Mouse (Mus musculus) fibroblast of lung, adult 2 months (primary cell): ENCODE results near the gene Pank3.
"Not testable (repeated sequence)": the region's sequence is repeated elsewhere in the genome, so short reads cannot be mapped to it uniquely, and the experiment has no call there.

Source experiments
- DNase-seq: peaks from one replicate; pipeline ENCODE4 v3.0.0-alpha.2; 2011; ENCODE audit warnings: low read depth

Pank3 gene

DNA sequence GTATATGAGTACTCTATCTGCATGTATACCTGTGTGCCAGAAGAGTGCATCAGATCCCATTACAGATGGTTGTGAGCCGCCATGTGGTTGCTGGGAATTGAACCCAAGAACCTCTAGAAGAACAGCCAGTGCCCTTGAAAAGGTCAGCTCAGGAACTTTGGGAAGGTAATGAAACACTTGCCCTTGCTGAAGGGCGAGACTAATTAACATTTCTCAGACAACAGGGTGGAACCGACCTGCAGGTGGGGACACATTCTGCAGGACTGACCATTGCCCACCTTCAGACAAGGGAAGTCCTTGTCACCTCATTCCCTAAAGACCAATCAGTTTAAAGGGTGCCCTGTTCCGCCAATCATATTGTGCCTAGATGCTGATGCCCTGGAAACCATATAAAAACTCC is 71.5 kb downstream of the Pank3 start:
- DNase-seq = not testable (repeated sequence)
